Mouse (Mus musculus) small intestine, adult 2 months (tissue): ENCODE measurements at regions not wholly inside any gene's neighbourhood (a gene's known extent, or its start where the extent isn't known, plus 50 kb on each side); places are given as distances from the start of the nearest gene placed in this dataset.

Source experiments
- CTCF ChIP-seq: fragments of 200-500 bp; IDR thresholded peaks from 2 replicates; pipeline ENCODE4 v1.5.1; 2012; ENCODE audit warnings: low read depth, mild to moderate bottlenecking, control low read depth, inconsistent platforms, low read length, moderate library complexity, mixed read lengths; ENCODE audit not compliant: insufficient replicate concordance, insufficient read length; ENCODE audit errors: extremely low read depth
- POLR2A ChIP-seq: fragments of 200-500 bp; IDR thresholded peaks from 2 replicates; pipeline ENCODE4 v1.6.1; 2012; ENCODE audit warnings: low read depth, mild to moderate bottlenecking, control low read depth, inconsistent platforms, low read length, moderate library complexity

- TF ChIP-seq CTCF: no peak
- TF ChIP-seq POLR2A: no peak
These were observed 326.7 kb downstream of the Gm45692 start for GRCm38 (mm10) chr8:26445991-26446390.
